Mouse (Mus musculus) hindbrain, embryonic 14.5 days (tissue): Measurements from ENCODE around the gene Nbl1. TPM values are rescaled to one million over a fixed set of nuclear protein-coding genes. Genes with fewer than 3 reads are reported as not detected.

Experiments
- ATAC-seq: fragments of 200-750 bp; cut with Nextera tagmentation; 2 replicates; pipeline ENCODE4 v1.8.0; 2017; ENCODE audit warnings: moderate number of reproducible peaks, mild to moderate bottlenecking, moderate TSS enrichment, moderate library complexity; ENCODE audit not compliant: low FRiP score
- DNase-seq: peaks from one replicate; pipeline ENCODE4 v3.0.0-alpha.2; 2015; ENCODE audit warnings: low spot score
- H3K27ac ChIP-seq: fragments of 300-500 bp; sonication (generic); 2 replicates; pipeline ENCODE4 v1.5.1; 2014; ENCODE audit warnings: mild to moderate bottlenecking, moderate library complexity
- H3K27me3 ChIP-seq: fragments of 300-500 bp; sonication (generic); 2 replicates; pipeline ENCODE4 v1.6.1; 2014; ENCODE audit warnings: mild to moderate bottlenecking, low read length, mixed read lengths; ENCODE audit not compliant: control insufficient read depth, insufficient read depth
- H3K36me3 ChIP-seq: fragments of 300-500 bp; sonication (generic); replicated peaks from 2 replicates; pipeline ENCODE4 v1.6.1; 2014; ENCODE audit not compliant: control insufficient read depth, insufficient read depth
- H3K4me1 ChIP-seq: fragments of 300-500 bp; sonication (generic); replicated peaks from 2 replicates; pipeline ENCODE4 v1.6.1; 2014; ENCODE audit warnings: antibody characterized with exemption, low read length, mixed read lengths; ENCODE audit not compliant: control insufficient read depth, insufficient read depth
- H3K4me2 ChIP-seq: fragments of 300-500 bp; sonication (generic); replicated peaks from 2 replicates; pipeline ENCODE4 v1.6.1; 2014; ENCODE audit warnings: mild to moderate bottlenecking, moderate library complexity
- H3K4me3 ChIP-seq: fragments of 300-500 bp; sonication (generic); replicated peaks from 2 replicates; pipeline ENCODE4 v1.5.1; 2014; ENCODE audit warnings: mild to moderate bottlenecking, low read length
- H3K9ac ChIP-seq: fragments of 300-500 bp; sonication (generic); 2 replicates; pipeline ENCODE4 v1.6.1; 2014
- H3K9me3 ChIP-seq: fragments of 300-500 bp; sonication (generic); 2 replicates; pipeline ENCODE4 v1.6.1; 2016; ENCODE audit warnings: low read length; ENCODE audit not compliant: control insufficient read depth
- WGBS: fragments of 180-500 bp; shearing (Covaris S2); extraction: QIAGEN DNeasy Blood & Tissue Kit; methylation state at CpG from one replicate; pipeline ENCODE4 v1.1.7; 2014; 5-methylcytosine and 5-hydroxymethylcytosine counted together
- polyA plus RNA-seq: library from polyadenylated mRNA; unstranded; fragments of >200 nt; fragmentation: Nextera tagmentation; extraction: Ambion mirVana; gene quantifications from 2 replicates; pipeline ENCODE4 v1.2.1, GENCODE M21; 2014

Gene Nbl1
- polyA plus RNA-seq, 1 experiment from 2014 or later, result 47.9 TPM

DNA sequence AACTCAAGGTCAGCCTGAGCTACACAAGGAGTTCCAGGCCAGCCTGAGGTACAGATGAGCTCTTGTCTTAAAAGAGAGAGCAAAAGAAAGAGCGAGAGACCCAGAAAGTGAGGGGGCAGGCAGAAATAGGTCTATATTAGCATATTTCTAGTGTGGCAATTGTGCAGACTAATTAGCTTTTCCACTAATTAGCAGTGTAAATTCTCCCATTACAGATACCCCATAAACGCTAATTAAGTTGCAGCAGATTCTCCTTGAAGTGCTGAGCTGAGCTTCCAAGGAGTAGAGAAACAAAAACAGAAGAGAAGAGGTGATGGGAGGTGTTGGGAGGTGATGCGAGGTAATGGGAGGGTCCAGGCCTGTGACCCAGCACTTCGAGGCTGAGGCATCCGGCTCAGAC is 50.2 kb downstream of the Nbl1 start:
- no peak for DNase-seq
- Histone ChIP-seq H3K27ac (0 out of 2 replicates have a peak overlapping the region, but pooled peaks have one; percentile 38), H3K4me1 (peaks cover 30% of the 10 kb centered on the region), H3K4me3 (no peak overlapping the region), H3K9me3 (no peaks in the 10 kb centered on the region), H3K4me2 (no peak overlapping the region), H3K27me3 (no peaks in the 10 kb centered on the region), H3K36me3 (no peaks in the 10 kb centered on the region), H3K9ac (no peak overlapping the region)
- 73% methylated on average over 5 of the region's 5 CpGs for WGBS
- ATAC-seq, result no peak

DNA sequence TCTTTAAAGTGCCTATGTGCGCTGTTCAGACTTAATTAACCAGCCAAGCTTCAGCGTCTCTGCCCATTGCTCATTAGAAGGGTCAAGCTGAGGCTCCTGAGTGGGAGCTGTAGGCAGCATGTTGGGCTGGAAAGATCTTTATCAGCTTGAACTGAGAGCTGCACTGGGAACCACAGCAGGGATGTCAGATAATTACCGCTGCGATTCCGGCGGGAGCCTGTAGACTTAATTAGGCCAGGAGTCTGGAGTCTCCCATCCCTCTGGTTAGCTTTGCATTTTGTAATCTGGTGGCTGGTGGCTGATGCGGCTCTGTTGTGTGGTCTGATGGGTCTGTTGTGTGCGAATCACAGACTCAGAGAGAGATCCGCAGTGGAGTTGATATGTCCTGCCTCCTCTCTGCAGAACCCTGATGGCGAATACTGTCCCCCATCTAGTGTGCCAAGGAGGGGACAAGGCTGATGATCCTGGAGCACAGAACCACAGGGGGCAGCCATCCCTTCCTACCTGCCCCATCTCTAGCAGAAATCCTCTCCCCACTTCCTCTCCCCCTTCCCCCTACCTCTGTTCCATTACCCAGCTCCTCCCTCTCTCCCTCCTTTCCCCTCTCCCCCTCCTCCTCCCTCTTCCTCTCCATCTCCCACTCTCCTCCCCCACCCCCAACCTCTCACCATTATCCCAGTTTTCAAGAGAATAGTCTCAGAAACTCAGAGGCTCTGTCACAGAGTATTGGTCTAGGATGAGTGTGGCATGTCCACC is 52.5 kb downstream of the Nbl1 start:
- Histone ChIP-seq H3K9me3 (no peaks in the 10 kb centered on the region), H3K4me2 (peak overlapping the region; percentile 12; the same call in 1 of the 2 replicates)

DNA sequence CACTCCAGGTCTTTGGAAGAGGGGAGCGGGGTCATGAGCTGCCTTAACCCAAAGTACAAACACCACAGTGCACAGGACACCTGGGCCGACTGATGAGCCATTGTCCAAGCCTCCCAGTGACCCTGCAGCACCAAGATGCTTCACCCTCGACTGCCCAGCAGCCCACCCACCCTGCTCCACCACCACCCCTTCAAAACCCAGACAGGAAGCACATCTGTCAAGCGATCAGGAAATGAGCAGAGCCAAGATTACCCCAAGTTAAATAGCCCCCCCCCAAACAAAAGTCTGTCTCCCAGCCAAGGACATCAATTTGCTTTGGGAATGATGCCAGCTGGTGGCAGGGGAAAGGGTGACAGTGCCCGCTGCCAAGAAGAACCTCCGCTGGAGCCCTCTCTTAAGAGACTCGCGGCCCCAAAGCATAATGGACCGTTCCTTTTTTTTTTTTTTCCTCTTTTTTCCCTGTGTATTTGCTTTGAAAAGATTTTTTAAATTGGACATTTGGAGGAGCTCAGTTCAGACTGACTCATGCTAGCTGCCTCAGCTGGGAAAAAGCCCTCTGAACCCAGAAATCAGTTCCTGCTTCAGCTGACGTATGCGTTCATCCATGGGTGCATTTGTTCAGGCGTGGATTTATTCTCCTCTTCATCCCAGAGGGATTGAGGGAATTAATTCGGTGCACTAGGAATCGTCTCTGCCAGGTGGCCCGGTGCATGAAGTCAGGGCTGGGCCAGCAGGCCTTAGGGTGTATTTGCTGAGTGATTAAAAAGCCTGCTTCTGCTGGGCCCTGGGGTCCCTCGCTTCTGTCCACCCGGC is 54.8 kb downstream of the Nbl1 start:
- H3K9me3 ChIP-seq, result no peaks in the 10 kb centered on the region
- no peak overlapping the region for H3K4me3 ChIP-seq
- 26% methylated on average over 17 of the region's 17 CpGs for WGBS
- H3K27ac ChIP-seq, result peak overlapping the region; percentile 41
- H3K9ac ChIP-seq, result peak overlapping the region; percentile 3; the same call in 1 of the 2 replicates
- DNase-seq, result peak; percentile 62
- no peaks in the 10 kb centered on the region for H3K27me3 ChIP-seq
- no peak overlapping the region; the same call in 1 of the 2 replicates for H3K4me2 ChIP-seq
- H3K36me3 ChIP-seq, result no peaks in the 10 kb centered on the region
- peaks cover 32% of the 10 kb centered on the region for H3K4me1 ChIP-seq
- peak; percentile 46; the same call in 1 of the 2 replicates for ATAC-seq

More for the DNA sequence above, 52.5 kb downstream of the Nbl1 start:
- peak overlapping the region; percentile 77 for H3K27ac ChIP-seq
- no peaks in the 10 kb centered on the region for H3K36me3 ChIP-seq
- H3K4me1 ChIP-seq, result peaks cover 30% of the 10 kb centered on the region
- no peak overlapping the region for H3K9ac ChIP-seq
- ATAC-seq (peak; percentile 59), DNase-seq (peak; percentile 62)
- WGBS, result 5% methylated on average over 10 of the region's 10 CpGs
- no peaks in the 10 kb centered on the region for H3K27me3 ChIP-seq
- H3K4me3 ChIP-seq, result no peak overlapping the region

DNA sequence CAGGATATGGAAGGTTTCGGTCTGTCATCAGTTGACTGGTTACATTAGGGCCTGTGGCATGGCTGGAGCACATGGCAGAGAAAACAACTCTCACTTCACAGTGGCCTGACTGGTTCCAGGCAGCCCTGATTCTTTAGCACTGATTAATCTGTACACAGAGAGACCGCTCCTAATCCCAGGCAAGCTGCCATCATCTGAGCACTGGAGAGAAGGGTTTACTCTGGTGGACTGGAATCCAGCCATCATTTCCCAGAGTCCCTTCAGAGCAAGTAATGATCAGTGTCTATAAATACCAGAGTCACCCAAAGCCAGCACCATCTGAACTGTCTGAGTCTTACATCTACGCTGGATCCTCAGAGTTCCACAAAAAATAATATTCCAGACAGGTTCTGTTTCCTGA is 57.0 kb downstream of the Nbl1 start:
- 89% methylated on average over 3 of the region's 3 CpGs for WGBS
- peaks cover 34% of the 10 kb centered on the region for H3K4me1 ChIP-seq
- H3K4me2 ChIP-seq, result no peak overlapping the region
- DNase-seq (no peak), ATAC-seq (no peak)
- H3K27me3 ChIP-seq, result no peaks in the 10 kb centered on the region
- no peak overlapping the region for H3K27ac ChIP-seq
- no peaks in the 10 kb centered on the region for H3K36me3 ChIP-seq
- no peak overlapping the region for H3K9ac ChIP-seq
- no peaks in the 10 kb centered on the region for H3K9me3 ChIP-seq
- no peak overlapping the region for H3K4me3 ChIP-seq

DNA sequence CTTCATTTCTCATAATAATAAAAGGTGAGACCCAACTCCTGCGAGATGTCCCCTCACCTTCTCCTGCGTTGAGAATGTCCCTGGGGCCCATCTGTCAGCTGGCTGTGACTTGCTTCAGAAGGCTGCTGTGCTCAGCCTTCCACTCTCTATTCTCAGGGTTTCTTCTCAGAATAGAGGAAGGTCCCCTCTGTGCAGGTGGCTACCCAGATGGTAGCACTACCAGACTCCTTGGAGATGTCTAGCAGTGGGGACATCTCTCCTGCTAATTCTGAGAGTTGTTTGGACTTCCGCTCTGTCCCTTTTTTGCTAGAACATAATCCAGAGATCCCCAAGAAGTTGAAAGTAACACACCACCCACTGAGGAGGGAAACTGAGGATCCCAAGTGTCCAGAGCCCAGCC is 57.9 kb downstream of the Nbl1 start:
- H3K27ac ChIP-seq, result no peak overlapping the region
- H3K9ac ChIP-seq, result no peak overlapping the region
- no peaks in the 10 kb centered on the region for H3K36me3 ChIP-seq
- DNase-seq (no peak), ATAC-seq (no peak)
- H3K9me3 ChIP-seq, result no peaks in the 10 kb centered on the region
- peaks cover 25% of the 10 kb centered on the region for H3K4me1 ChIP-seq
- no peaks in the 10 kb centered on the region for H3K27me3 ChIP-seq
- no peak overlapping the region for H3K4me3 ChIP-seq
- H3K4me2 ChIP-seq, result no peak overlapping the region
- 85% methylated on average over 3 of the region's 3 CpGs for WGBS

DNA sequence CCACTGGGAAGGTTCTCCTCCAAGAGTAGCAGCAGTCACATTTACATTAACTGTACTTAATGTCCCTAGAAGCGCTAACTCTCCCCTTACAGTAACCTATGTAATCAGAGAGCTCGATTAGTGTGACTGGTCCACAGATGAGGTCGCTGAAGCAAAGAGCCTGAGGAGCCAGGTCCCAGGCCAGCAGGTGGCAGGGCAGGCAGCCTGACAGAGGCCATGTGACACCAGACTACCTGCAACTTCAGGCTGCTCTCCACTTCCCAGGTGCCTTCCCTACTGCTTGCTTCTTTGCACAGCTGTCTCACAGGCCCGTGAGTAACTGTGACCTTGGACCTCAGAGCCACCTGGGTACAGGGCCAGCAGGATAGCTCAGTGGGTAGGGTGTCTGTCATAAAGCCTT is 58.3 kb downstream of the Nbl1 start:
- no peak overlapping the region for H3K4me3 ChIP-seq
- no peaks in the 10 kb centered on the region for H3K27me3 ChIP-seq
- H3K9ac ChIP-seq, result no peak overlapping the region
- H3K36me3 ChIP-seq, result no peaks in the 10 kb centered on the region
- ATAC-seq, result no peak
- no peak for DNase-seq
- H3K4me2 ChIP-seq, result no peak overlapping the region
- H3K9me3 ChIP-seq, result no peaks in the 10 kb centered on the region
- no peak overlapping the region for H3K27ac ChIP-seq
- H3K4me1 ChIP-seq, result peaks cover 24% of the 10 kb centered on the region
- 58% methylated on average over 4 of the region's 4 CpGs for WGBS

DNA sequence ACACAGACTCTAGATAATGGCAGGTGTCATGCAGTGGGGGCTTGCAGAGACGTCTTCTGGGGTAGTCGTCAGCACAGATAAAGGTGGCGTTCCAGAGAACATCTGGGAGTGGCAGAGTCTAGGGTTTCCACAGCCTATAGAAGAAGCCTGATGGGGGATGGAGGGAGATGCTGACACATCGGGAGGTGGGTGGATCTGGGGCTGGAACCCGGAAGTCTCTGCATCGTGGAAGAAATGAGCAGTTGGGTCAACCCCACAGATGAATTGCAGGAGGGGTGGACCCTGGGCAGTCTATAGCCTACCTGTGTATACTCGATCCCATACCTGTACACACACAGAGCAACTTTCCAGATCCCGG is 58.8 kb downstream of the Nbl1 start:
- no peaks in the 10 kb centered on the region for H3K36me3 ChIP-seq
- H3K27me3 ChIP-seq, result no peaks in the 10 kb centered on the region
- no peak overlapping the region for H3K27ac ChIP-seq
- no peak overlapping the region for H3K4me2 ChIP-seq
- ATAC-seq (no peak), DNase-seq (no peak)
- H3K9ac ChIP-seq, result no peak overlapping the region
- peaks cover 22% of the 10 kb centered on the region for H3K4me1 ChIP-seq
- H3K4me3 ChIP-seq, result no peak overlapping the region
- H3K9me3 ChIP-seq, result no peaks in the 10 kb centered on the region
- WGBS, result 84% methylated on average over 8 of the region's 8 CpGs

DNA sequence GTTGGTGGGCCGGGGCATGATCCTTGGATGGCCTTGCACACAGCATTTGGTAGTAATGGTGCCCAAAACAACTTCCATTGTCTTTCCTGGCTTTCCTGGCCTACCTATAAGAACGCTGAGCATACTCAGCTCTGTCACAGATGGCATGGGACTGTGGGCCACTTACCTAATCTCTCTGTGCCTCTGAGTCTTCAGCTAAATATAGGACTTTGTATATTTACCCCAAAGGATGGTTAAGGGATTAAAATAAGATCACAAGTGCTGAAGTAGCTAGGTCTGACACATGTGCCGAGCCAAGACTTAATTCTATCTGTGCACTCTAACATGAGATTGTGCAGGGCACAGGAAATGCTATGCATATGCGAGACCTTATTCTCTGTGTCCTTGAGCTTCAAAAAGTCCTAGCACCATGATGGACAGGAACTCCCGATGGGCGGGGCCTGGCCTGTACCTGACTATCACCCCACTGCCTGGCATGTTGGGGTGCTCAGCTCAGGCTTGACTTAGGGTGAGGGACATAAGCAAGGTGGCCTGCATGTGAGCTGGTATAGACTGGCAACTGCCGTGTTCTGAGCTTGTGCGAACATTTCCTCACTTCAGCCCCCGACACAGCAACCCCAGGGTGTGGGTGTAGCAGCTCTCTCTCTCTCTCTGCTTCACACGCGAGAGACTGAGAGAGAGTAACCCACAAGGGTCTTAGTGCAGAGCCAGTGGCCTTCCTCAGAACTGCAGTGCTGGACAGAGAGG is 59.4 kb downstream of the Nbl1 start:
- DNase-seq, result no peak
- ATAC-seq, result no peak
- Histone ChIP-seq H3K4me1 (peaks cover 17% of the 10 kb centered on the region), H3K9me3 (no peaks in the 10 kb centered on the region), H3K9ac (no peak overlapping the region), H3K4me2 (no peak overlapping the region), H3K27me3 (no peaks in the 10 kb centered on the region), H3K4me3 (no peak overlapping the region), H3K36me3 (no peaks in the 10 kb centered on the region), H3K27ac (peak overlapping the region; percentile 26; the same call in 1 of the 2 replicates)
- 84% methylated on average over 11 of the region's 11 CpGs for WGBS

DNA sequence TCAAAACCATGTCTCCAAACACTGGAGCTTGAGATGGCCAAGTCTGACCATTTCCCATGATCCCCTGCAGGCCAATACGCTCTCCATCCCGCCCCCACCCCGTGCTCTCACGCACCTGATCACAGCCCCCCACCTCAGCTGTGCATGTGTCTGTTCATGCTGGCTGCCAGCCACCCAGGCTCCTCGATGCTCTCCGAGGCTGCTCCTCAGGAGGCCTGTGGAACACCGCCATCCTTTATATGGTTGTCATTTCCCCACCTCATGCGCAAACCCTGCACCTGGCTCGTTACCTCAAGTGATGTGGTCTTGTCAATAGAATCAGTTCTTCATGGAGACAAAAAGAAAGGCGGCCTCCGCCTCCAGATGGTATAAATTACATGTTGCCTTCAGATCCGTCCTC is 60.3 kb downstream of the Nbl1 start:
- ATAC-seq, result no peak
- Histone ChIP-seq H3K4me1 (peaks cover 9% of the 10 kb centered on the region), H3K27ac (0 out of 2 replicates have a peak overlapping the region, but pooled peaks have one; percentile 26), H3K36me3 (no peaks in the 10 kb centered on the region), H3K27me3 (no peaks in the 10 kb centered on the region), H3K9ac (no peak overlapping the region), H3K9me3 (no peaks in the 10 kb centered on the region), H3K4me2 (no peak overlapping the region), H3K4me3 (no peak overlapping the region)
- WGBS, result 65% methylated on average over 12 of the region's 12 CpGs
- DNase-seq, result no peak
